ENCODE assay signal across 29 mouse cellular contexts in genomic region chr3:82044902-82045301, GRCm38 (mm10). TPM values are rescaled to one million over a fixed set of nuclear protein-coding genes. Genes with fewer than 3 reads are reported as not detected.
DNase-seq lines count a peak whose midpoint lies in the region; ATAC-seq lines count a peak whose summit lies in the region.
"Had no signal": no experiment of that assay in that cellular context is flagged by ENCODE, and none has a peak within 500 bp of the region (broad histone marks: within the 10 kb centered on the region; RNA-seq: fewer than 3 reads in every experiment).

No protein-coding gene starts in this region.

- H3K36me3 ChIP-seq in intestine, embryonic 14.5 days (ENCODE audit: control insufficient read depth, insufficient read depth, low read length) = peaks cover 51% of the 10 kb centered on the region
- H3K36me3 ChIP-seq in intestine, embryonic 15.5 days = no peaks in the 10 kb centered on the region
- peaks cover under 1% of the 10 kb centered on the region; the same call in 1 of the 2 replicates for H3K36me3 ChIP-seq in lung, embryonic 16.5 days (ENCODE audit: control insufficient read depth, insufficient read depth, low read length)
- H3K36me3 ChIP-seq: embryonic facial prominence, embryonic 10.5 days; embryonic facial prominence, embryonic 13.5 days; forebrain, embryonic 12.5 days; hindbrain, embryonic 10.5 days had no signal

- H3K27me3 ChIP-seq in intestine, embryonic 14.5 days (replicated peaks; ENCODE audit: control insufficient read depth, insufficient read depth, low read length) = no peaks in the 10 kb centered on the region
- no peaks in the 10 kb centered on the region for H3K27me3 ChIP-seq in intestine, embryonic 15.5 days (replicated peaks)
- H3K27me3 ChIP-seq in lung, embryonic 16.5 days (ENCODE audit: control insufficient read depth, insufficient read depth, low read depth, low read length) = no peaks in the 10 kb centered on the region
- H3K27me3 ChIP-seq: embryonic facial prominence, embryonic 13.5 days; forebrain, embryonic 12.5 days; forebrain, embryonic 15.5 days; heart, embryonic 15.5 days; hindbrain, embryonic 13.5 days had no signal

- peaks cover 11% of the 10 kb centered on the region; the same call in 1 of the 2 replicates for H3K4me1 ChIP-seq in intestine, embryonic 14.5 days (replicated peaks; ENCODE audit: control insufficient read depth, insufficient read depth, low read length)
- no peaks in the 10 kb centered on the region for H3K4me1 ChIP-seq in intestine, embryonic 15.5 days (replicated peaks)
- peaks cover 34% of the 10 kb centered on the region for H3K4me1 ChIP-seq in lung, embryonic 16.5 days (replicated peaks; ENCODE audit: control insufficient read depth, insufficient read depth, low read length)
- H3K4me1 ChIP-seq: embryonic facial prominence, embryonic 13.5 days; heart, embryonic 15.5 days; hindbrain, embryonic 13.5 days had no signal

- no peak overlapping the region for H3K4me3 ChIP-seq in intestine, embryonic 14.5 days (ENCODE audit: low read depth, low read length)
- no peak overlapping the region for H3K4me3 ChIP-seq in intestine, embryonic 15.5 days (replicated peaks)
- no peak overlapping the region for H3K4me3 ChIP-seq in lung, embryonic 16.5 days (ENCODE audit: low read length)
- H3K4me3 ChIP-seq: embryonic facial prominence, embryonic 10.5 days; embryonic facial prominence, embryonic 13.5 days; erythroblast, embryonic 14.5 days; forebrain, embryonic 12.5 days; forebrain, embryonic 15.5 days; gastrocnemius, adult 2 months; heart, embryonic 15.5 days; hindbrain, embryonic 10.5 days; hindbrain, embryonic 13.5 days had no signal

- ATAC-seq in intestine, embryonic 14.5 days (replicated peaks; ENCODE audit: low FRiP score, low TSS enrichment, low read depth) = no peak
- no peak for ATAC-seq in intestine, embryonic 15.5 days
- peak; percentile 43; the same call in 1 of the 2 replicates for ATAC-seq in lung, embryonic 16.5 days (ENCODE audit: low read depth)
- ATAC-seq: activated CD4-positive, CD25-positive, alpha-beta regulatory T cell, adult 4 months; forebrain, embryonic 15.5 days; hindbrain, embryonic 16.5 days had no signal

- no peaks in the 10 kb centered on the region for H3K9me3 ChIP-seq in intestine, embryonic 14.5 days (ENCODE audit: control insufficient read depth, low read length)
- no peaks in the 10 kb centered on the region for H3K9me3 ChIP-seq in intestine, embryonic 15.5 days
- no peaks in the 10 kb centered on the region for H3K9me3 ChIP-seq in lung, embryonic 16.5 days (ENCODE audit: control insufficient read depth, low read length)
- H3K9me3 ChIP-seq: embryonic facial prominence, embryonic 10.5 days; embryonic facial prominence, embryonic 13.5 days; forebrain, embryonic 12.5 days; forebrain, embryonic 15.5 days; heart, embryonic 15.5 days; hindbrain, embryonic 10.5 days; hindbrain, embryonic 13.5 days had no signal

- DNase-seq in intestine, embryonic 14.5 days (ENCODE audit: low spot score) = no peak
- no peak for DNase-seq in lung, adult 18-20 months
- peak; percentile 26 for DNase-seq in lung, postnatal 25 days (ENCODE audit: low spot score)
- no peak for DNase-seq in frontal cortex, postnatal 36 days (ENCODE audit: low spot score in 2 of 2)
- DNase-seq: adrenal gland, adult 8-10 months; adrenal gland, postnatal 25 days; cerebellum, adult 11-12 months; cerebellum, adult 8-10 months; cerebellum, postnatal 10 days; cerebellum, postnatal 36 days; embryo, embryonic 11 days; gastrocnemius, adult 2 months; gastrocnemius, postnatal 14 days; heart, adult 11 months; heart, postnatal 10 days; heart, postnatal 36 days had no signal

- H3K27ac ChIP-seq in intestine, embryonic 14.5 days (ENCODE audit: low read depth) = peak overlapping the region; percentile 22; the same call in 1 of the 2 replicates
- no peak overlapping the region for H3K27ac ChIP-seq in intestine, embryonic 15.5 days
- H3K27ac ChIP-seq in lung, embryonic 16.5 days (ENCODE audit: low read length) = peak overlapping the region; percentile 66
- H3K27ac ChIP-seq: embryonic facial prominence, embryonic 10.5 days; embryonic facial prominence, embryonic 13.5 days; forebrain, embryonic 12.5 days; gastrocnemius, adult 2 months; heart, embryonic 15.5 days; hindbrain, embryonic 10.5 days; hindbrain, embryonic 13.5 days had no signal

- 76% methylated on average over 5 of the region's 5 CpGs for WGBS in intestine, embryonic 14.5 days
- WGBS in intestine, embryonic 15.5 days = 74% methylated on average over 5 of the region's 5 CpGs
- WGBS in lung, embryonic 16.5 days = 51% methylated on average over 5 of the region's 5 CpGs

- no peak overlapping the region for H3K4me2 ChIP-seq in intestine, embryonic 14.5 days (ENCODE audit: low read length)
- H3K4me2 ChIP-seq in intestine, embryonic 15.5 days (replicated peaks) = no peak overlapping the region
- H3K4me2 ChIP-seq in lung, embryonic 16.5 days (ENCODE audit: low read depth, low read length) = no peak overlapping the region
- H3K4me2 ChIP-seq: embryonic facial prominence, embryonic 13.5 days; forebrain, embryonic 12.5 days; forebrain, embryonic 15.5 days; heart, embryonic 11.5 days; heart, embryonic 15.5 days; hindbrain, embryonic 13.5 days had no signal

- H3K9ac ChIP-seq in intestine, embryonic 14.5 days (ENCODE audit: low read length) = no peak overlapping the region
- H3K9ac ChIP-seq in intestine, embryonic 15.5 days = no peak overlapping the region
- H3K9ac ChIP-seq in lung, embryonic 16.5 days (ENCODE audit: low read length) = 0 out of 2 replicates have a peak overlapping the region, but pooled peaks have one; percentile 34
- H3K9ac ChIP-seq: embryonic facial prominence, embryonic 13.5 days; forebrain, embryonic 12.5 days; forebrain, embryonic 15.5 days; heart, embryonic 15.5 days; hindbrain, embryonic 13.5 days had no signal

RNA-seq across cellular contexts. Expression of gene Gucy1b1, which starts 29.6 kb away (rescaled TPM):
- polyA plus RNA-seq in intestine, embryonic 14.5 days (2014; fragmentation: Nextera tagmentation; extraction: Ambion mirVana) = 76.3 and 92.8 TPM in 2 replicates
- polyA plus RNA-seq in intestine, embryonic 15.5 days (2015; fragmentation: Nextera tagmentation; extraction: Ambion mirVana) = 60.6 and 66.7 TPM in 2 replicates
- polyA plus RNA-seq in lung, embryonic 16.5 days (2015; fragmentation: Nextera tagmentation; extraction: Ambion mirVana) = 83.5 and 88.9 TPM in 2 replicates
- polyA plus RNA-seq: erythroblast, embryonic 14.5 days had no signal
